Mouse (Mus musculus) ZHBTc4 (cell line): Measurements from ENCODE around the gene 9130213A22Rik.

Source experiments
- DNase-seq: peaks from one replicate; pipeline ENCODE4 v3.0.0-alpha.2; 2011; ENCODE audit warnings: low read depth, low spot score

The 9130213A22Rik gene

DNA sequence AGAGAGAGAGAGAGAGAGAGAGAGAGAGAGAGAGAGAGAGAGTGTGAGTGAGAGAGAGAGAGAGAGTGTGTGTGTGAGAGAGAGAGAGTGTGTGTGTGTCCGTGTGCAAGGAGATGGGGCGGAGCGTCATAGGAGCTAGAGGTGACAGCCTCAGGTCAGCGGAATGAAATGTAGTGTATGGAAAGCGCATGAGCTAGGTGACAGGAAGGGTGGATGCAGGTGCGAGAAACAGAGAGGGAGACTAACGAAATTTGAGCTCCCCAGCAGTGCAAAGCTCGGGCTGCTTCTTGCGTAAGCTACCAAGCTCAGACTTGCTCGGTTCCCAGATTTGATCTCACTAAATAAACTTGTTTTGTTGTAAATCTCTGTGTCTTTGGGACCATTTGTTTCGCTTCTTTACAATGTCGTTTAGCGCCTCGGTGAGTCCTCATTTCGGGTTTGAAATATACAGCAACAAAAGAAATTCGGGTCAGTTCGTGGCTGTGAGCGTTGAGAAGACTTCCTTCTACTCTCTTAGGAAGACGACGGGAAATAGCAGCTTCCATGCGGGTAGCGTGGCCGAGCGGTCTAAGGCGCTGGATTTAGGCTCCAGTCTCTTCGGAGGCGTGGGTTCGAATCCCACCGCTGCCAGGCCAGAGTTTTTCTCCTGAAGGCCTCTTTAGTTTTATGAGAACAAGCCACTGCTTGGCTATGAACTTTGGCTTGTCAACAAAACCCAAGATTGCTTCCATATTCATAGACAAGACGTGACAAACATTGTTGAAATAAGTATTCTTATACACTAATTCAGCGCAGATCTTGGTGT, 1.5 kb upstream of the 9130213A22Rik start:
- peak; percentile 94 for DNase-seq

DNA sequence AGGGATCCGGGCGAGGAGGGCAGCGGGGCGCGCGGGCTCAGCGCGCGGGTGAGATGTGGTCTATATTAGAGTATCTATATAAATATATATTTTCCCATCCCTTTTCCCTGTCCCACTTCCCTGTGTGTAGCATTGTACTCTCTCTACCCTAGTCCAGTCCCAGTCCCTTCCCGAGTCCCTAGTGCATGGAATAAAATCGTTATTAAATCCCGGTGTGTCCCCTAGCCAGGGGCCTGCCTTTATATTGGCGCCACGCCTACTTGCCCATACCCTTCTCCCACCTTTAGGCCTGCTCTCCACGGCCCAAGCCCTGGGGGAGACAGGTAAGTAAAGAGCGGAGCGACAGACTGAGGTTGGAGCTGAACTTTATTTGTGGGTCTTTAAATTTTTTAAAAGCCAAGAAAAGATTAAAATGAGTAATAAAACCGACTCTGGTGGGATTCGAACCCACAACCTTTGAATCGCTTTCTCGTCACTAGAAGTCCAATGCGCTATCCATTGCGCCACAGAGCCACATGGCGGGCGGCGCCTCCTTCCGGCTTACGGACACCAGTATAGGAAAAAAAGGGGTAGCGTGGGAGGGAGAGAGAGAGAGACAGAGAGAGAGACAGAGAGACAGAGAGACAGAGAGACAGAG, 785 bp upstream of the 9130213A22Rik start:
- peak; percentile 93 for DNase-seq

DNA sequence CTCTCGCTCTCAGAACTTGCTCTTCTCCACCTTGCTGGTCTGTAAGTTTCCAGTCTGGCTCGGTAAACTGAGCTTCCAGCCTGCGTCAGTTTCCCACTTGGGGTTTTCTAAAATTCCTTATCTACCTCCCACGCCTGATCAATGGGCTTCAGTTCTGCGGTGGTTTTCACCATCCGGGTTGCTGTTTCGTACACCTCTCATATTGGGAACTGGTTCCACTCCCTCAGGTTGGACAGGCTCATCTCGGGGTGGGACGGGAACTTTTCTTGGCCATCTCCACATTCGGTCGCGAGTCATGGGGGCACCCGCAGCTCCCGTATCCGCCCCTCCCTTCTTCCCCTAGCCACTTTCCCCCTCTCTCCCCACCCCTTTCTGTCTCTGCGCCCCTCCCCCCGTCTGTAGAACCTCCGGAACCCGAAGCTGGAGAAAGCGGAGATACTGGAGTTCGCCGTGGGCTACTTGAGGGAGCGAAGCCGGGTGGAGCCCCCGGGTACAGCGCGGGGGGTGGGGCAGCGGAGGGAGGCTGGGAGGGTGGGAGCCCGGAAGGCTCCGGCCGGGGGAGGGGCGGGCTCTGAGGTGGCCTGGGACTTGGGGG, 551 bp downstream of the 9130213A22Rik start:
- DNase-seq = peak; percentile 77

DNA sequence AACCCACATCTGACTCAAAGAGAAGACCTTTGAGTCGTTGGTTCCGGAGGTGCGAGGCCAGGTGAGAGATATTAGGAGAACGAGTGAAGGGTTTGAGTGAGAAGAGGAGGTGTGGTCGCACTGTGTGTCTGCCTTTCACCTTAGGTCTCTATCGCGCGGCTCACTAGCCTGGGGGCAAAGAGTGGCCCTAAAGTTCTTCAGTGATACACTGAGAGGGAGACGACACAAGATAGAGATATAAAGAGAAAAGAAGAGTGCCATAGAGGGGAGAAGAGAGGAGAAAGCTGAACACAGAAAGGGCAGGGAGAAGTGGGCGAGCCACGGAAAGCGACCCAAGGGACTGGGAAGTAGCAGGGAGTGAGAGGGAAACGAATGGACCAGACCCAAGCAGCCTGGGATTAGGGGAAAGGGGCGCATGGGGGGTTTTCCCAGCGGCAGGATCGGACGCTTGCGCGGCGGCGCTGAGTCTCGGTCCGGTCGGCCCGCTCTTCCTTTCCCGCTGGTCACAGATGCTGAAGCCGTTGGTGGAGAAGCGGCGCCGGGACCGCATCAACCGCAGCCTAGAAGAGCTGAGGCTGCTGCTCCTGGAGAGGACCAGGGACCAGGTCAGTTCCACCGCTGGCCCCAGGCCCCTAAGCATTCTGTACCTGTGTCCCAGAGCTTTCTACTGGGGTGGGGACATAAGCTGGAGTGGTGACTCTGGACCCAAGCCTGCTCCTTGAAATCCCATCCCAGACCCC, 1.2 kb downstream of the 9130213A22Rik start:
- peak; percentile 49 for DNase-seq

DNA sequence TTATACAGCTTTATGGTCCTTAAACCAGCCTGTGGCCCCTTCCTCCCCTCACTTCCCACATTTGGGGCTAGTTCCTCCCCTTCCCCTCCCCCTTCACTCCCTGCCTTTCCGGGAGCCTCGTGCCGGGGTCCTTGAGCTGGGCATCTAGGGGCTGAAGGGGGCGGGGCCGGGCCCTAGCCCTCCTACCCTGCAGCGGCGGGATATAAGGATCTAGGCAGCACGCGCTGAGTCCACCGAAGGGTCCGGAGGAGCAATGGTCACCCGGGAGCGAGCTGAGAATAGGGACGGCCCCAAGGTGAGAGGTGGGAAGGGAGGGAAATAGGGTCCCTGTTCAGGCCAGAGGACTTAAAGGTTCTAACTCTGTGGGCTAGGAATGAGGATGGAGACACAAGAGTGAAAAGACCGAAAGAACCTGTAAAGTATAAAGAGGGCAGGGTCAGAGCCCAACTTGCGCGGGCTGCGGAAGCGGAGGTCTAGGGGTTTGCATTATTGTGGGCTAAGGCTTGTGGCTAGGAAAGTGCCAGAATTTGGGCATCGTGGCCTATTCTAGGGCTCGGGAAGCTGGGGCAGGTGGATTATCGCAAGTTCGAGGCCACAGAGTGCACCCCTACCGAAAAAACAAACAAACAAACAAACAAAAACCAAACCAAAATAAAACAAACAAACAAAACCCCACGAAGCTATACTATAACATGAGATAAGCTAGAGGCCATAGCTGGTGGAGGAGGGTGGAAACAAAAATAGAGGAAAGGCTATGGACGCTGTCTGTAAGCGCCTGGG, 2.0 kb downstream of the 9130213A22Rik start, which contains the start of gene Hes7:
Gene Hes7 (plus strand): TSS at position 184 of the 780 bp plus-strand sequence.
- DNase-seq = no peak

DNA sequence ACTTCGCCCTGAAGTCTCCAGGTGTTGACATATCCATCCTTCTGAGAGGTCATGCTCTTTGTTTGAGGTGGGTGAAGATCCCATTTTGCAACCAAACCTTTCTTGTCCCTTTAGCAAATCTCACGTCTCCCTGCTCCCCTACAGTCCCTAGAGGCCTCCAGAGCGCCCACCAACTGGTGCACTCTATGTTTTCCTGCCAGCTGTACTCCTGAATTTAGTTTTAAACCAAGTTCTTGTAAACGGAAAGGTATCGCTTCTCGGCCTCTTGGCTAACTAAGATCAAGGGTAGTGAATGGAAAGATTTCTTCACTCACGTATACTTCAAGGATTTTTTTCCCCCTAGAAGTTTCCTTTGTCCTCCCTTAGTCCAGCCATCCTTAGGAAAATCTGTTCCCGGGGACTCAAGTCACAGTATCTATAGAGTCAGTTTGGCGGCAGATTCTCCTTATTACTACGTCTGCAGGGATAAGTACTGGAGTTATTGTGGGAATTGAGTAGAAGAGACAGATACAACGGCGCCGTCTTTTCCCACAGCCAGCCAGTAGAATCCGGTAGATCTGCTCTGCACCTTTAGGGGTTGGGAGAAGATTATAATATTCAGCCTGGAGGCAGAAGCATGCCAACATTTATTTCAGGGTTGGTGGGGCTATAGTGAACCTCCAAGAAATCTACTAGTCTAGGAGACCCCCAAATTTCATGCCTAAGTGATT, 2.8 kb downstream of the 9130213A22Rik start:
- no peak for DNase-seq

DNA sequence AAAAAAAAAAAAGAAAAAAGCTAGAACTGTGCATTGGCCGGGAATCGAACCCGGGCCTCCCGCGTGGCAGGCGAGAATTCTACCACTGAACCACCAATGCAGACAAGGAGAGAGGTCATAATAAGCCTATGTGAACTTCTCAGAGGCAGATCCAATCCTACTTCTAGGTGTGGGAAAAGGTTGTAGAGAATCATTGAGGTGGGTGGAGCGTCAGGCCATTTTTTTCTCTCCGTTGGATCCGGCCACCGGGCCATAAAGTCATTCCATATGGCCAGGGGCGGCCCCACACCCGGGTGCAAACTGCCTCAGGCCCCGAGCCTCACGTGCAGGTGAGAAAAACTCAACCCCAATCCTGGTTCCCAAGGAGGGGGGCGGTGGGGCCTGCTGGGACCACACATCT, 3.6 kb downstream of the 9130213A22Rik start:
- DNase-seq = peak; percentile 89

DNA sequence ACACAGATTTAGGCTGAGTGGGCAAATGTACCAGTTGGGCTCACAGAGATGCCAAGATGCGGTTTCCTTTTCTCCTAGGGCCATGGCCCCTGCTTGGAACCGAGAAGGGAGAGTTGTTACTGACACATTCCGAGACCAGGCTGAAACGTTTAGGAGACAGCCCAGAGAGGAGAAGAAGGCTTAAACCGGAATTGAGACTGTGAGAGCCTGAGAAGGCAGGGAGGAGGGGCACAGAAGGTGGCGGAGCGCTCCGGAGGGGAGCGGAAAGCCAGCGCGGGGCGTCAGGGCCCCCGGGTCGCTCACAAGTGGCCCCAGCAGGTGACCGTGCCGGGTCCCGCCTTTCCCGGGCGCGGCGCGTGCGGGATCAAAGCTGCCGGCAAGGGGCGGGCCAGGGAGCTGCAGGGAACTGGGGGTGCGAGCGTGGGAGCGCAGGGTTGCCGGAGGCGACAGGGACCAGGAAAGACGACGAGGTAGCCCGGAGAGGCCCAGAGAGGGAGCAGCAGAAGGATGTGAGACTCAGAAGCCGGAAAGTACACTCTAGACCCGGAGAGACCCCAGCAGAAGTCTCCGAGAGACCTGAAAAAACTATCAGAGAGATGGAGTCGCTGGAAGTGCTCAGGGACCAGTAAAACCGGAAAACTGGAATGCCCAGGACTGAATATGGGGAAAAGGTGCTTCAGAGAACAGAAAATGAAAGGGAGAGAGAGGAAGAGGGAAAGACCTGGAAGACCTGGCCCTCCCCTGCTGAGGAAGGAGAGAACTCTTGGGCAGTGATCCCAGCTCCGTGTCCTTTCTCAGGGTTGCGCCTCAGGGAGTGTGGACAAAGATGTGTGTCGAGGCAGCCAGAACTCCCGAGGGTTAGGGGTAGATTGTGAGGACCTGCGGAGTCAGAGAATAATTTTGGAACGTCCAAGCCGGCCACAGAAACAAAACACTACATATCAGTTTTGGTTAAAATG, 4.4 kb downstream of the 9130213A22Rik start:
- DNase-seq = peak; percentile 74

DNA sequence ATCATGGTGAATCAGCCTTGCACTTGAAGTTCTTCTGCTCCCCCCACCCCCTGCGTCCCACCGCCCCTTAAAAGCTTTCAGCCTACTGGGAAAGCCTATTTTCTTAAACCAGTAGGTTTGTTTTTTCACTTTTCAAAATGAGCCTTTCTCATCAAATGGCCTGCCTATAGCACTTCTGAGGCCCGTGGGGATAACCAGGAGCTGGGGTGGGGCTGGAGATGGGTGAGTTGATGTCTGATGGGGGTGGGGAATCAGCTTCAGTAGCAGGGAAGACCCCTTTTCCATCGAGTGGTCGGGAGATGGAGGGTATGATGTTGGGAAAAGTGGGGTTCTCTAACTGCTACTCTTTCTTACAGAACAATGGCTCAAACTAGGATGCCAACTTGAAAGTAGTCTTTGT, 5.5 kb downstream of the 9130213A22Rik start:
- DNase-seq = no peak

DNA sequence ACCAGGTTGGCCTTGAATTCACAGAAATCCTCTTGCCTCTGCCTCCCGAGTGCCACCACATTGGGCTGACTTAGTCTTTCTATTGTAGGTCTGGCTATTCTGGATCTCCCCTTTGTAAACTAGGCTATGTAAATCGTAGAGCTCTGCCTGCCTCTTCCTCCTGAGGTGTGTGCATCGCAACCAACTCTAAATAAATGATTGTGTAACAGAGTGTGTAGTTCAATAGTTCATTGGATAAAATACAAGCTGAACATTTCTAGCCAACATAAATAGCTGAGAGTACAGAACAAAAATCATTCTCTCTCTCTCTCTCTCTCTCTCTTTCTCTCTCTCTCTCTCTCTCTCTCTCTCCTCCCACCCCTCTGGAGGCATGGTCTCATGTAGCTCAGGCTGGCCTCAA, 7.8 kb downstream of the 9130213A22Rik start:
- DNase-seq = no peak

DNA sequence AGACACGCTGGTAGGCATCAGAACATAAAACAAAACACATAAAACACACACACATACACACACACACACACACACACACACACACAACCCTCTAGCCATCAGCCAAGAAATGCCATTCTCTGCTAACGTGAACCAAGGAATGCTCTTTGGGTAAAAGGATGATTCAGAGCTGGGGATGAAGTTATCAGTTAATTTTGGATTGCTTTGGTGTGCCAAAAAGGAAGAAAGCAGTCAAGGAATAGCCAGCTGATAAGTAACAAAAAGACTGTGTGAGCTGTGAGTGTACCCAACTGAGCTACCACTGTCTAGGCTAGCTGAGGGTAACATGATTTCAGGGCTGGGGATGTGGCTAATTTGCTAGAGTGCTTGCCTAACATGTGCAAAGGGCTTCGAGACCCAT, 8.4 kb downstream of the 9130213A22Rik start:
- DNase-seq = no peak

DNA sequence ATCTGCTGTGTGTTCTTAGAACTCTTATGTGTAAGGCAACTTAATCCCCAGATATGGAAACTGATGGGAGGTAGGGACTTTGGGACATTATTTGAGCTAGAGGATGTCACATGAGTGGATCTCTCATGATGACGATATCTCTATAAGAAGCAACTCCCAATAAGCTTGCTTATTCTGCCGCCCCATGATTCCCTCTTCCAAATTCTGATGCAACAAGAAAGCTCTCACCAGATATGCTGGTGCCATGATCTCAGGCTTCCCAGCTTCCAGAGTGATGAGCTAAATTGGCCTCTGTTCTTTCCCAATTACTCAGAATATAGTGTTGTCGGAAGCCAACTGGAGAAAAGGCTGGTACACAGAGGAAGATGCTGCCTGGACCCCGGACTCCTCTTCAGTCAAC, 10.5 kb downstream of the 9130213A22Rik start:
- DNase-seq = no peak

DNA sequence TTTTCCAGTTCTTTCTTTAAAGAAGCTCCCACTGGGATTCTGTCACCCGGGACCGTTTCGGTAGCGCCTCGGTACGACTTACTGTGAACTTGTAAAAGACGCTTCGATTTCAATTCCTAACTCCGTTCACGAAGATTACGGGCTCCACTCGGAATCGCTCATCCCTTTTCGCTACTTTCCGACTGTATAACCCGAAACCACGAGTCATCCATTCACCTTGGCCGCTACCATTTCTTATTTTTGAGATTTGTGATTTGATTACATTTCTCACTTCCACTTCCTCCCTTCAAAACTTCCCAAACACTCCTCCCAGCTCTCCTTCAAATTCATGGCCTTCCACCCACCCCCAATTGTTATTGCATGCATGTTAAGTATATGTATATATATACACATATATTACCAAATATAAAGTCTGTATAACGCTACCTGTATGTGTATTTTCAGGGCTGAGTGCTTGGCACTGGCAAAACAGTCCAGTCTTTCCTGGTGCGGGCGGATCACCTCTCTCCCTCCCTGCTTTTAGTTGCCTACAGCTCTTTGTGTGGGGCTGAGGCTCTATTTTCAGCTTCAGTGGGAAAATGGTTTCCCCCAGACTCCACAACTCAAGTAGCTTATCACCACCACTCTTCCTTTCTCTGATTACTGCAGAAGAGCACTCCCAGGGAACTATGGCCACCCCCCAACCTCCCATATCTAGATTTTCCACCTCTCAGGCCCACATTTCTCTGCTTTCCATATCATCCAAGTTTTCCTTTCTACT, 11.2 kb downstream of the 9130213A22Rik start:
- no peak for DNase-seq

DNA sequence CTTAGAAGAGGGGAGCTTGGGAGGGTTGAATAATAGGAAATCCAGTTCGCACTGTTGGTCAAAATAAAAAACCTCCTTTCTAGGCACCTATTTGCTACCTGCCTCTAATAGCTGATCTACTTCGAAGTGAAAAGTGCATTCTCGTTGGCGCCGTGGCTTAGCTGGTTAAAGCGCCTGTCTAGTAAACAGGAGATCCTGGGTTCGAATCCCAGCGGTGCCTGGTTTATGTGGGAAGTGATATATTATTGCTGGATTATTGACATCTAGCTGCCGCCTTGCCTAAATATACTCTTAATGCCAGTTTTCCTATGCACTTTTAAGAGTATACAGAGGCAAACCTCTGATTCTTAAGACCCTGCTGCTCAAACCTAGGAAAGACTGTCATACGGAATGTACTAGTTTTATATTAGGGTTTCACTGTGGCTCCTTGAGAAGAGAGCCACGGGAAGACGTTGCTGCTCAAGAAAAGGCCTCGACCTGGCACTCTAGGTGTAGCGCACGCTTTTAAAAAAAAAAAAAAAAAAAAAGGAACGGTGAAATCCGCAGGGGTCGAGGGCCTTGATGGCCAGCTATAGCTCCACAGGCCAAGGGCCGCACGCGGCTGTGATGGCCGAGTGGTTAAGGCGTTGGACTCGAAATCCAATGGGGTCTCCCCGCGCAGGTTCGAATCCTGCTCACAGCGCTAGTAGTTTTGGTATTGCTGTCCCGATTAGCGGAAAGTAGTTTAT, 11.9 kb downstream of the 9130213A22Rik start:
- DNase-seq = peak; percentile 91

DNA sequence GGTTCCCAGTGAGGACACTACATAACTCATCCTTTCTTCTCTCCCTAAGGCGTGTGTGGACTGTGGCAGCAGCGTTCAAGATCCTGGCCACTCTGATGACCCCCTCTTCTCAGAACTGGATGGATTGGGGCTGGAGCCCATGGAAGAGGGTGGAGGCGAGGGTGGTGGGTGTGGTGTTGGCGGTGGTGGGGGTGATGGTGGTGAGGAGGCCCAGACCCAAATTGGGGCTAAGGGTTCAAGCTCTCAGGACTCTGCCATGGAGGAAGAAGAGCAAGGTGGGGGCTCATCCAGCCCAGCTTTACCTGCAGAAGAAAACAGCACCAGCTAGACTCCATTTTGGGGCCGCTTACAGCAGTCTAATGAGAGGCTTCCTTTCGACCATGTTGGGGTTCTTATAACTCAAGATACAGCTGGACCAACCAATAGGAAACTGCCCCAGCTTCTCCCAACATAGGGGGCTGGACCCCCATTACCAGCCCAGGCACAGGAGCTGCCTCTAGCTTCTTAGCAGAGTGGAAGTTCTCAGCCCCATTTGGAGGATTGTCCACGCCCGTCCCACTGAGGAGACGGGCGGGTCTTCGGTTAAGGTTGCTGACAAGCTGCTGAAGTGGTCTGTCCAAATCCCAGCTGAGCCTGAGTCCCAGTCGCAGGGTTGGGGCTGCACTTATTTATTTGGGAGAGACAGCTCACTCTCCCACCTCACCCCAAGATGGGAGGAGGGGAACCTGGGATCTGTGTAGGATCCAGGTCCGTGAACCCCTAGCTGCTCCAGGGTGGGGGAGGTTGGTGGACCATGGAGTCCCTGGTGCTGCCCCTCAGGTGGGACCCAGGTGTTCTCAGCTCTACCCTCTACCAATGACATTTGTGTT, 13.1 kb downstream of the 9130213A22Rik start:
- DNase-seq = no peak

DNA sequence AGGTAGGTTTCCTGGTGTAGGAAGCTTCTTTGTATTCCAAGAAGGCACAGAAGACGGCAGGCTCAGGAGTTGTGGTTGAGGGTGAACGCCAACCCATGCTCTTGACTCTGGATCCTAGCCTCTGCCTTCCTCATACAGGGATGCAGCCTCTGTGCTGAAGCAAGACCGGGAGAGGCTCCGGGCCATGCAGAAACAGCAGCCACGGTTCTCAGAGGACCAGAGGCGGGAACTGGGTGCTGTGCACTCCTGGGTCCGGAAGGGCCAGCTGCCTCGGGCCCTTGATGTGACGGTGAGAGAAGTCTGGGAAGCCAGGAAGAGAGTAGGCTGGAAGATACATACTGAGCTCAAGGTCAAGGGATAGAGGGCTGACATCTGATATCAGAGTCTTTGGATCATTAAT, 14.2 kb downstream of the 9130213A22Rik start:
- DNase-seq = no peak

DNA sequence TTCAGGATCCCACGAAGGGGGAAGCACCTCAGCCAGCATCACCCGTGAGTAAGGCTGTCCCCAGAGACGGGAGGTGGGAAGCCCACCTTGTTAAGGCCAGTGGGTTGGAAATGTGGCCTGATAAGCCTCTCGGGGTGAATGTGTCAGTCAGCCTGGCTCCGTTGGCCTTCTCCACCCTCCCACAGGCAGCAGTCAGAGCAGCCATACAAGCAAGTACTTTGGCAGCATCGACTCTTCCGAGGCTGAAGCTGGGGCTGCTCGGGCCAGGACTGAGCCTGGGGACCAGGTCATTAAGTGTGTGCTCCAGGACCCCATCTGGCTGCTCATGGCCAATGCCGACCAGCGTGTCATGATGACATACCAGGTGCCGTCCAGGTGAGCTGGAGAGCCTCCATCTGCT, 14.7 kb downstream of the 9130213A22Rik start:
- DNase-seq = no peak
